Mouse (Mus musculus) embryonic facial prominence, embryonic 12.5 days (tissue): ENCODE data around the gene Gm6993. TPM values are rescaled to one million over a fixed set of nuclear protein-coding genes. Genes with fewer than 3 reads are reported as not detected.

Source experiments
- ATAC-seq: fragments of 200-750 bp; cut with Nextera tagmentation; 2 replicates; pipeline ENCODE4 v1.8.0; 2017; ENCODE audit not compliant: insufficient number of reproducible peaks, insufficient read depth, low FRiP score, low TSS enrichment
- H3K27ac ChIP-seq: fragments of 300-500 bp; sonication (generic); 2 replicates; pipeline ENCODE4 v1.5.1; 2016; ENCODE audit warnings: mild to moderate bottlenecking
- H3K27me3 ChIP-seq: fragments of 300-500 bp; sonication (generic); 2 replicates; pipeline ENCODE4 v1.6.1; 2016; ENCODE audit warnings: mild to moderate bottlenecking, moderate library complexity
- H3K36me3 ChIP-seq: fragments of 300-500 bp; sonication (generic); 2 replicates; pipeline ENCODE4 v1.6.1; 2016; ENCODE audit warnings: mild to moderate bottlenecking
- H3K4me1 ChIP-seq: fragments of 300-500 bp; sonication (generic); 2 replicates; pipeline ENCODE4 v1.6.1; 2016
- H3K4me2 ChIP-seq: fragments of 300-500 bp; sonication (generic); replicated peaks from 2 replicates; pipeline ENCODE4 v1.6.1; 2016; ENCODE audit warnings: mild to moderate bottlenecking, moderate library complexity
- H3K4me3 ChIP-seq: fragments of 300-500 bp; sonication (generic); 2 replicates; pipeline ENCODE4 v1.5.1; 2016; ENCODE audit warnings: mild to moderate bottlenecking
- H3K9ac ChIP-seq: fragments of 300-500 bp; sonication (generic); 2 replicates; pipeline ENCODE4 v1.6.1; 2016; ENCODE audit warnings: mild to moderate bottlenecking, moderate library complexity
- H3K9me3 ChIP-seq: fragments of 300-500 bp; sonication (generic); 2 replicates; pipeline ENCODE4 v1.6.1; 2016; ENCODE audit warnings: mild to moderate bottlenecking, moderate library complexity
- WGBS: fragments of 180-500 bp; shearing (Covaris S2); methylation state at CpG from one replicate; pipeline ENCODE4 v1.1.7; 2016; 5-methylcytosine and 5-hydroxymethylcytosine counted together
- polyA plus RNA-seq: library from polyadenylated mRNA; unstranded; fragments of >200 nt; fragmentation: Nextera tagmentation; extraction: Ambion mirVana; gene quantifications from 2 replicates; pipeline ENCODE4 v1.2.1, GENCODE M21; 2016

The Gm6993 gene
- polyA plus RNA-seq, 1 experiment from 2014 or later: not detected

DNA sequence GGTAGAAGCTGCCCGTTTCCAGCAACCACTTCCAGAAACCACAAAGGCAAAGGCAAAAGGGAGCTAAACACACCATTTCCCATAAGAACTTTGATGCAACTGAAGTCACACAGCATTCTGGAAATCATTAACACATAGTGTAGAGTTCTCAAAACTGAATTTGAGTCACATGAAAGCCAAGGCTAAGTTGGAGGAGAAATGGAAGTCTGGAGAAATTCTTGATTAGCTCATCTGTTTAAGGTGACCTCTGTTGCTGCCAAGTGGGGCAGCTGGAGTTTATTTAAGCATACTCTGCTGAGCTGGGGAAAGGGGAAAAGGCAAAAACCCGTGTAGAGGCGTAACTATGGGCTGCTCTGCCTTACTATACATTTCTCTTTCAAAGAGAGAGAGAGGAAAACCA lies 21.8 kb upstream of the Gm6993 start:
- H3K9me3 ChIP-seq: no peaks in the 10 kb centered on the region
- H3K27me3 ChIP-seq: no peaks in the 10 kb centered on the region
- H3K27ac ChIP-seq: peak overlapping the region; percentile 74
- no peak overlapping the region for H3K4me3 ChIP-seq
- H3K4me2 ChIP-seq: no peak overlapping the region
- H3K4me1 ChIP-seq: no peaks in the 10 kb centered on the region
- H3K36me3 ChIP-seq: no peaks in the 10 kb centered on the region
- ATAC-seq: peak; percentile 54; the same call in 1 of the 2 replicates
- no peak overlapping the region for H3K9ac ChIP-seq
- WGBS: 17% methylated on average over 3 of the region's 3 CpGs

DNA sequence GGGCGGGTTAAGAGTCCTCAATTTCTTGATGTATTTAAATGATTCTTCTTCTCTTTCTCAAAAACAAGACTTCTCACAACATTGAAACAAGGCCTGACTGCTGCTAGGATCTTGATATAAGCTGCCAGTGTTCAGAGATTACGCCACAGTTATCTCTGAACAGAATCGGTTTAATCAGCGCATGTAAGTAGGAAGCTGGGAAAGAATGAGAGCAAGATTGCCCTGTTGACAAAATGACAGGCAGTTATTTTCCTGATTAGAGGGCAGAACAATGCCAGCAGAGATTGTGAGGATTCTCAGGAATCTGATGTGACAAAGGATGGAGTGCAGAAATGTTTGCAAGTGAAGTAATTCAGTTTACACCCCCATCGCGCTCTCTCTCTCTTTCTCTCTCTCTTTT lies 19.0 kb upstream of the Gm6993 start:
- no peaks in the 10 kb centered on the region for H3K9me3 ChIP-seq
- 0 out of 2 replicates have a peak, but pooled peaks cover 4% of the 10 kb centered on the region for H3K4me1 ChIP-seq
- no peak overlapping the region for H3K27ac ChIP-seq
- H3K4me2 ChIP-seq: no peak overlapping the region
- no peak overlapping the region for H3K4me3 ChIP-seq
- 83% methylated on average over 6 of the region's 6 CpGs for WGBS
- no peaks in the 10 kb centered on the region for H3K36me3 ChIP-seq
- H3K27me3 ChIP-seq: no peaks in the 10 kb centered on the region
- H3K9ac ChIP-seq: no peak overlapping the region
- no peak for ATAC-seq

GRCm38 (mm10) chr12:31222282-31222681 lies 18.3 kb upstream of the Gm6993 start:
- Histone ChIP-seq H3K9ac (no peak overlapping the region), H3K27me3 (no peaks in the 10 kb centered on the region), H3K27ac (no peak overlapping the region), H3K4me2 (no peak overlapping the region), H3K4me1 (0 out of 2 replicates have a peak, but pooled peaks cover 5% of the 10 kb centered on the region), H3K9me3 (no peaks in the 10 kb centered on the region), H3K36me3 (no peaks in the 10 kb centered on the region), H3K4me3 (no peak overlapping the region)
- 24% methylated on average over 2 of the region's 2 CpGs for WGBS
- ATAC-seq: no peak

DNA sequence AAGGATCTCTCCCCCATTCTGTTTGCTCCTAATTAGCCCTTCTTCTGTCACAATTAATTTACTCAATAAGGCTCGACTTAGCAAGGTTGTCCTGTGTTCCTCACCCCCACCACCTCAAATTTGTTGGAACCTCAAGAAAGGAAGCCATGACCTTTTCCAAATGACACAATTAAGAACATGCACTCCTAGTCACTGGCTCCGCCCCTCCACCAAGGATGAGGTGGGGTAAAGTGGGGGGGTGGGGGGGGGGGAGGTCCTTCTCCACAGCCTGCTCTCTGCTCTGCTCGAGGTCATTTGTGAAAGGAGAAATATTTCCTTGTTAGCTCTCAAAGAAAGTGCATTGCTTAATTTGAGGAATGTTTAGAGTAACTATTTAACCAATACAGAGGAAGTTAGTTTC lies 17.8 kb upstream of the Gm6993 start:
- Histone ChIP-seq H3K27ac (no peak overlapping the region), H3K36me3 (no peaks in the 10 kb centered on the region), H3K4me3 (no peak overlapping the region), H3K4me1 (0 out of 2 replicates have a peak, but pooled peaks cover 5% of the 10 kb centered on the region), H3K9me3 (no peaks in the 10 kb centered on the region), H3K4me2 (no peak overlapping the region), H3K9ac (no peak overlapping the region), H3K27me3 (no peaks in the 10 kb centered on the region)
- ATAC-seq: no peak
- WGBS: 20% methylated on average over 3 of the region's 3 CpGs

DNA sequence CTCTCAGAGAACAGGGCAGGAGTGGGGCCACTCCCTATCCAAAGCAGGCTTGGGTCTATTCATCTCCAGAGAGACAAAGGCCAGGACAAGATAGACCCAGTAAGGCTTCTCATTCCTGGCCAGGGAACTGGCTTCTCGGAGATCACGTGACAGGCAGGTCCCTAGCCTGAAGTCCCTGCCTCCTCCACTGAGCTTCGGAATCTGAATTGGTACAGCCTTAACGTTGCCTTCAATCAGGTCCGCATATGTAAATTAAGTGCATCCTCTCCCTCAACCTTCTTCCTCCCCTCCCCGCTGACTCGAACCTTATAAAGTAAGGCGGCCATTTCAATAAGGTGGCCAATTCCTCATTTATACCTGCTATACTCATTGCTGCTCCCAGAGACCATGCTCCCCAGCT lies 15.1 kb upstream of the Gm6993 start:
- no peak for ATAC-seq
- Histone ChIP-seq H3K27me3 (no peaks in the 10 kb centered on the region), H3K27ac (no peak overlapping the region), H3K4me2 (no peak overlapping the region), H3K36me3 (no peaks in the 10 kb centered on the region), H3K4me1 (0 out of 2 replicates have a peak, but pooled peaks cover 5% of the 10 kb centered on the region), H3K9ac (no peak overlapping the region), H3K9me3 (no peaks in the 10 kb centered on the region), H3K4me3 (no peak overlapping the region)
- WGBS: 54% methylated on average over 8 of the region's 8 CpGs

DNA sequence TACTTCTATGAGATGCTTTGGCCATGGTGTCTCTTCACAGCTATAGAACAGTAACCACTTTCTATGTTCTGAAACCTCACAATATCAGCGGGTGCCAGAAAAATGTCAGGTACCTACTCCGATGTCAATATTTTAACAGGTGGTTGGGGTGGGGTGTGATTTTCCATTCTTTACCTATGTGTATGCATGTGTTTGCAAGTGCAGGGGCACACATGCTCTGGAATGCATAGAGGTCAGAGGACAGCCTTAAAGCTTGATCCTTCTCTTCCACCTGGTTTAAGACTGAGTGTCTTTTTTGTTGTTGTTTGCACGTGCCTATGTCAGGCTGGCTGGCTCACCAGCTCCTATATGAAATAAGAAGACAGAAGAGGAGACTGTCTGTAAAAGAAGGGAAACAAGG lies 13.4 kb upstream of the Gm6993 start:
- Histone ChIP-seq H3K9me3 (no peaks in the 10 kb centered on the region), H3K4me3 (no peak overlapping the region), H3K27me3 (no peaks in the 10 kb centered on the region), H3K4me1 (0 out of 2 replicates have a peak, but pooled peaks cover 9% of the 10 kb centered on the region), H3K4me2 (no peak overlapping the region), H3K27ac (no peak overlapping the region), H3K9ac (no peak overlapping the region), H3K36me3 (no peaks in the 10 kb centered on the region)
- no peak for ATAC-seq
- WGBS: 72% methylated on average over 3 of the region's 3 CpGs

DNA sequence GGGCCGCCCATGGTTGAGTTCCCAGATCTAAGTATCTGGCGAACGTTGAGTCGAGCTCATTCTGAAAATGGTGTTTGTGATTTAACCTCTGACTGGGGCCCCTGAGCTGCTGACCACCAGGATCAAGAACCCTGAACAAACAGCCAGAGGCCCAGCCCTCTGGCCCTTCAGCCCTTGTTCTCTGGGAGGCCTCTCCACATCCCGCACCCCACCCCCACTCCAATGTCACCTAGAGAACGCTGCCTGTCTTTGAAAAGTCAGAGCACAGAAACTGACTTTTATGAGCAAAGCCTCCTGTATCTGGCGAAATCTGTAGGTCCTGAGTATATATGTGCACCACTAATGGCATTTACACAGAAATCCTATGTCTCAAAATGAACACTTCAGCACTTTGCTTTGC lies 11.7 kb upstream of the Gm6993 start:
- no peaks in the 10 kb centered on the region for H3K36me3 ChIP-seq
- WGBS: 52% methylated on average over 7 of the region's 7 CpGs
- H3K4me2 ChIP-seq: no peak overlapping the region
- H3K4me3 ChIP-seq: no peak overlapping the region
- no peaks in the 10 kb centered on the region for H3K27me3 ChIP-seq
- ATAC-seq: no peak
- no peak overlapping the region for H3K9ac ChIP-seq
- no peaks in the 10 kb centered on the region for H3K9me3 ChIP-seq
- no peak overlapping the region for H3K27ac ChIP-seq
- H3K4me1 ChIP-seq: 0 out of 2 replicates have a peak, but pooled peaks cover 11% of the 10 kb centered on the region

DNA sequence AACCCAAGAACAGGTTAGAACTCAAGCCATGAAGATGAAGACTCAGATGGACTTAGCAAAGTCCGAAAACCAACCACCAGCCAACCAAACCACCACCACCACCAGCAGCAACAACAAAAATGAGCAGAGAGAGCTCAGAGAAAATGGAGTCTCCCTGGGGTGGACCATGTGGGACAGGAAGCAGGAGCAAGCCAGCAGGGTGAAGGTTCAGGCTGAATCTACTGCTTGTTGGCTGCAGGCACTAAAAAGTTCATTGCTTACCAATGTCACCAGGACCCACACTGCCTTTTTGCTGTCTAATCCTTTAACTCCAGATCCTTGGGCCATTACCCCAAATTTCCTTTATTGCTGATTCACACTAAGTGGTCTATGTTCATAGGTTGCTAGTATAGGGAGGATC lies 7.9 kb upstream of the Gm6993 start:
- peaks cover 20% of the 10 kb centered on the region for H3K4me1 ChIP-seq
- no peak overlapping the region for H3K4me3 ChIP-seq
- no peaks in the 10 kb centered on the region for H3K27me3 ChIP-seq
- no peak overlapping the region for H3K4me2 ChIP-seq
- no peaks in the 10 kb centered on the region for H3K9me3 ChIP-seq
- no peak for ATAC-seq
- no peaks in the 10 kb centered on the region for H3K36me3 ChIP-seq
- H3K9ac ChIP-seq: no peak overlapping the region
- no peak overlapping the region for H3K27ac ChIP-seq
- 88% methylated on average over 1 of the region's 1 CpGs for WGBS

DNA sequence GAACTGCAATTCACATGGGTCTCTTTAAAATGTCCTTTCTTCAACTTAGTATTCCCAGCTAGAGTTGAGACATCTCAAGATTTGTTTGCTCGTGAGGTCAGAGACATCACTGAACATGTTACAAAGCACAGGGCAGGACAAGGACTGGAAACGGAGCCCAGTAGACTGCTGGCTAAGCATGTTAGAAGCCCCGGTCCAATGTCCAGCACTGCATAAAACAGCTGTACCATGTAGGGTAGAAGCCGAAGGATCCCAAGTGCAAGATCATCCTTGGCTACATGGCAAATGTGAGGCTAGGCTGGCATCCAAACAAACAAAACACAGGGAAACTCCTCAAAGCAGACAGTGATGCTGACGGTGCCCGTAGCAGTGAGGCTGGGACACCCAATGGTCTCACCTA lies 5.6 kb upstream of the Gm6993 start:
- Histone ChIP-seq H3K9me3 (no peaks in the 10 kb centered on the region), H3K36me3 (no peaks in the 10 kb centered on the region), H3K4me3 (no peak overlapping the region), H3K27me3 (no peaks in the 10 kb centered on the region), H3K4me1 (peaks cover 20% of the 10 kb centered on the region), H3K27ac (no peak overlapping the region), H3K4me2 (no peak overlapping the region), H3K9ac (no peak overlapping the region)
- 94% methylated on average over 6 of the region's 6 CpGs for WGBS
- ATAC-seq: no peak

- H3K27ac ChIP-seq: 0 out of 2 replicates have a peak overlapping the region, but pooled peaks have one; percentile 19
- no peak for ATAC-seq
- no peaks in the 10 kb centered on the region for H3K27me3 ChIP-seq
- H3K4me2 ChIP-seq: no peak overlapping the region
- no peak overlapping the region for H3K4me3 ChIP-seq
- no peak overlapping the region for H3K9ac ChIP-seq
- H3K9me3 ChIP-seq: no peaks in the 10 kb centered on the region
- H3K36me3 ChIP-seq: no peaks in the 10 kb centered on the region
- WGBS: 43% methylated on average over 12 of the region's 12 CpGs
- H3K4me1 ChIP-seq: peaks cover 16% of the 10 kb centered on the region
These were observed 3.5 kb upstream of the Gm6993 start for GRCm38 (mm10) chr12:31236861-31237595.

DNA sequence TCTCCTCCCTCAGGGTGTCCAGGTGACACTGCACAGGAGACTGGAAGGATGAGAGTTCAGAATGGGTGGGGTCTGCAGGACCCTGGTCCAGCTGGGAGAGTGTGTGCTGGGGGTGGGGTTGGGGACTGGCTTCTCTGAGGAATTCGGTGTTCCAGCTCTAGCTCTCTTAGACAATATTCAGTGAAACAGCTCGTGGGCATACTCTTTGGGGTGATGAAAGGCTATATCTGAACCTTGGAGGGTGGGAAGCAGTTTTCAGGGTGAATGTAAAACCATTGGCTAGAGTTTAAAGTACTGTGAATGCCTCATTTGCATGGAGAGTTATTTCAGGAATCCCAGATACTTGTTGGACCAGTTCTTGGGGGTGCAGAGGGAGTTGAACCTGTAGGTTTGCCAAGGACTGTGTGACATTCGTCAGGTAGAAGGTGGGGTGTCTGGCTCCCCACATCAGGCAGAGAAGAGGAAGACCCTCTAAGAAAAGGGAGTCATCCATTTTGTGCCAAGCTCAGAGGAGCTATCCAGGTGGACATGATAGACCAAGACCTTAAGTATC lies 1.5 kb upstream of the Gm6993 start:
- Histone ChIP-seq H3K4me2 (no peak overlapping the region), H3K36me3 (no peaks in the 10 kb centered on the region), H3K9me3 (no peaks in the 10 kb centered on the region), H3K9ac (no peak overlapping the region), H3K4me3 (no peak overlapping the region), H3K27ac (no peak overlapping the region), H3K4me1 (peaks cover 14% of the 10 kb centered on the region), H3K27me3 (no peaks in the 10 kb centered on the region)
- no peak for ATAC-seq
- WGBS: 68% methylated on average over 3 of the region's 3 CpGs

- no peaks in the 10 kb centered on the region for H3K36me3 ChIP-seq
- no peaks in the 10 kb centered on the region for H3K9me3 ChIP-seq
- no peak for ATAC-seq
- peaks cover 14% of the 10 kb centered on the region for H3K4me1 ChIP-seq
- whole genome bisulfite sequencing: 57% methylated on average over 4 of the region's 4 CpGs
- no peak overlapping the region for H3K4me3 ChIP-seq
- H3K27me3 ChIP-seq: no peaks in the 10 kb centered on the region
- no peak overlapping the region for H3K9ac ChIP-seq
- no peak overlapping the region for H3K4me2 ChIP-seq
- no peak overlapping the region for H3K27ac ChIP-seq
These were observed 772 bp upstream of the Gm6993 start for GRCm38 (mm10) chr12:31239798-31240197.
